Mouse (Mus musculus): Measurements from ENCODE around the gene Olfr467. TPM values are rescaled to one million over a fixed set of nuclear protein-coding genes. Genes with fewer than 3 reads are reported as not detected.
"Not testable (repeated sequence)": the region's sequence is repeated elsewhere in the genome, so short reads cannot be mapped to it uniquely, and the experiment has no call there.

Gene Olfr467
- polyA plus RNA-seq, 1 experiment from 2014 or later: not detected

- not testable (repeated sequence) for H3K4me2 ChIP-seq (ENCODE audit: low read depth, low read length); H3K27ac ChIP-seq (ENCODE audit: low read depth, low read length); H3K9ac ChIP-seq (replicated peaks; ENCODE audit: low read depth, low read length); H3K9me3 ChIP-seq (ENCODE audit: control insufficient read depth, low read length); H3K36me3 ChIP-seq (ENCODE audit: control insufficient read depth, insufficient read depth, low read length); H3K27me3 ChIP-seq (ENCODE audit: control insufficient read depth, insufficient read depth, low read length); ATAC-seq (ENCODE audit: low read depth); H3K4me3 ChIP-seq (ENCODE audit: low read depth, low read length); H3K4me1 ChIP-seq (ENCODE audit: control insufficient read depth, insufficient read depth, low read length)
- WGBS: 80% methylated on average over 2 of the region's 2 CpGs
These were observed 11.8 kb downstream of the Olfr467 start for GRCm38 (mm10) chr7:107823867-107824266.

- not testable (repeated sequence) for H3K9me3 ChIP-seq (ENCODE audit: control insufficient read depth, low read length); ATAC-seq (ENCODE audit: low read depth); H3K27ac ChIP-seq (ENCODE audit: low read depth, low read length); H3K36me3 ChIP-seq (ENCODE audit: control insufficient read depth, insufficient read depth, low read length); H3K4me1 ChIP-seq (ENCODE audit: control insufficient read depth, insufficient read depth, low read length); H3K27me3 ChIP-seq (ENCODE audit: control insufficient read depth, insufficient read depth, low read length); H3K4me2 ChIP-seq (ENCODE audit: low read depth, low read length); H3K4me3 ChIP-seq (ENCODE audit: low read depth, low read length); H3K9ac ChIP-seq (replicated peaks; ENCODE audit: low read depth, low read length)
These were observed 13.4 kb downstream of the Olfr467 start, which contains the start of gene Olfr469 for GRCm38 (mm10) chr7:107825441-107825840. Olfr469 (minus strand) TSS chr7:107825541.

- H3K9ac ChIP-seq (replicated peaks; ENCODE audit: low read depth, low read length): no peak overlapping the region
- no peak overlapping the region for H3K27ac ChIP-seq (ENCODE audit: low read depth, low read length)
- no peaks in the 10 kb centered on the region for H3K9me3 ChIP-seq (ENCODE audit: control insufficient read depth, low read length)
- no peaks in the 10 kb centered on the region for H3K4me1 ChIP-seq (ENCODE audit: control insufficient read depth, insufficient read depth, low read length)
- no peak overlapping the region for H3K4me3 ChIP-seq (ENCODE audit: low read depth, low read length)
- H3K4me2 ChIP-seq (ENCODE audit: low read depth, low read length): no peak overlapping the region
- no peaks in the 10 kb centered on the region for H3K27me3 ChIP-seq (ENCODE audit: control insufficient read depth, insufficient read depth, low read length)
- no peak for ATAC-seq (ENCODE audit: low read depth)
- 89% methylated on average over 1 of the region's 1 CpGs for WGBS
- no peaks in the 10 kb centered on the region for H3K36me3 ChIP-seq (ENCODE audit: control insufficient read depth, insufficient read depth, low read length)
These were observed 29.7 kb downstream of the Olfr467 start for GRCm38 (mm10) chr7:107841719-107842118.

GRCm38 (mm10) chr7:107847390-107847789 is 35.3 kb downstream of the Olfr467 start, which contains the start of gene Olfr470:
Olfr470 (minus strand) TSS chr7:107847490.
- not testable (repeated sequence) for H3K4me1 ChIP-seq (ENCODE audit: control insufficient read depth, insufficient read depth, low read length); H3K4me3 ChIP-seq (ENCODE audit: low read depth, low read length); H3K9me3 ChIP-seq (ENCODE audit: control insufficient read depth, low read length); ATAC-seq (ENCODE audit: low read depth); H3K27ac ChIP-seq (ENCODE audit: low read depth, low read length); H3K27me3 ChIP-seq (ENCODE audit: control insufficient read depth, insufficient read depth, low read length); H3K36me3 ChIP-seq (ENCODE audit: control insufficient read depth, insufficient read depth, low read length); H3K4me2 ChIP-seq (ENCODE audit: low read depth, low read length); H3K9ac ChIP-seq (replicated peaks; ENCODE audit: low read depth, low read length)
- 90% methylated on average over 1 of the region's 1 CpGs for whole genome bisulfite sequencing

Other genes starting within 250 kb of the Olfr467 start
- gene Olfml1, start 244.8 kb upstream of the Olfr467 start, polyA plus RNA-seq (2014; fragmentation: Nextera tagmentation; extraction: Ambion mirVana): 0.28 and 4.6 TPM in 2 replicates
- 2.0 and 2.3 TPM in 2 replicates for gene Ppfibp2, start 217.1 kb upstream of the Olfr467 start, polyA plus RNA-seq (2014; fragmentation: Nextera tagmentation; extraction: Ambion mirVana)
- gene 5330417H12Rik, start 187.1 kb upstream of the Olfr467 start, polyA plus RNA-seq (2014; fragmentation: Nextera tagmentation; extraction: Ambion mirVana): not detected in 2 replicates
- gene Cyb5r2, start 54.2 kb upstream of the Olfr467 start, polyA plus RNA-seq (2014; fragmentation: Nextera tagmentation; extraction: Ambion mirVana): 0.29 TPM in 1 of 2 replicates, not detected in the other
- not detected in 2 replicates for gene Ovch2, start 11.1 kb upstream of the Olfr467 start, polyA plus RNA-seq (2014; fragmentation: Nextera tagmentation; extraction: Ambion mirVana)
- not detected in 2 replicates for gene Olfr469, start 13.3 kb downstream of the Olfr467 start, polyA plus RNA-seq (2014; fragmentation: Nextera tagmentation; extraction: Ambion mirVana)
- gene Olfr470, start 35.2 kb downstream of the Olfr467 start, polyA plus RNA-seq (2014; fragmentation: Nextera tagmentation; extraction: Ambion mirVana): not detected in 2 replicates
- not detected in 2 replicates for gene Olfr472, start 85.6 kb downstream of the Olfr467 start, polyA plus RNA-seq (2014; fragmentation: Nextera tagmentation; extraction: Ambion mirVana)
- not detected in 2 replicates for gene Olfr473, start 118.2 kb downstream of the Olfr467 start, polyA plus RNA-seq (2014; fragmentation: Nextera tagmentation; extraction: Ambion mirVana)
- not detected in 2 replicates for gene Olfr474, start 142.4 kb downstream of the Olfr467 start, polyA plus RNA-seq (2014; fragmentation: Nextera tagmentation; extraction: Ambion mirVana)
- gene Olfr476, start 152.5 kb downstream of the Olfr467 start, polyA plus RNA-seq (2014; fragmentation: Nextera tagmentation; extraction: Ambion mirVana): not detected in 2 replicates
- not detected in 2 replicates for gene Olfr477, start 174.4 kb downstream of the Olfr467 start, polyA plus RNA-seq (2014; fragmentation: Nextera tagmentation; extraction: Ambion mirVana)
- gene Olfr478, start 221.7 kb downstream of the Olfr467 start, polyA plus RNA-seq (2014; fragmentation: Nextera tagmentation; extraction: Ambion mirVana): not detected in 2 replicates
- gene Olfr479, start 238.4 kb downstream of the Olfr467 start, polyA plus RNA-seq (2014; fragmentation: Nextera tagmentation; extraction: Ambion mirVana): not detected in 2 replicates